Mouse (Mus musculus): ENCODE data around the gene Mrgpra4.

The Mrgpra4 gene

DNA sequence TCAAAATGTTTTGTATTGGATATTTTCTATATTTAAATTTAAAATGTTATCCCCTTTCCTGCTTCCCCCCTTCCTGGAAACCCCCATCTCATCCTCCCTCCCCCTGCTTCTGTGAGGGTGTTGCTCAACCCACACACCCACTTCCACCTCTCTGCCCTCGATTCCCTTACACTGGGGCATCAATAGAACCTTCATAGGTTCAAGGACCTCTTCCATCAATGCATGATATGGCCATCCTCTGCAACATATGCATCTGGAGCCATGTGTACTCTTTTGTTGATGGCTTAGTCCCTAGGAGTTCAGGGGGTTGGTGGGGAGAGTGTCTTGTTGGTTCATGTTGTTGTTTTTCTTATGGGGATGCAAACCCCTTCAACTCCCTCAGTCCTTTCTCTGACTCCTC is at the start of gene Mrgpra4:
Gene Mrgpra4, minus strand, starts transcription at position 101 of the 400 bp plus-strand sequence.
- Histone ChIP-seq H3K27me3 (ENCODE audit: control insufficient read depth, insufficient read depth, low read length, poor library complexity, severe bottlenecking) (no peaks in the 10 kb centered on the region), H3K36me3 (ENCODE audit: control insufficient read depth, insufficient read depth, low read length, poor library complexity, severe bottlenecking) (no peaks in the 10 kb centered on the region)
- no peak for DNase-seq (ENCODE audit: low read depth, low spot score)

- DNase-seq (ENCODE audit: low read depth, low spot score), result no peak
- Histone ChIP-seq H3K27me3 (ENCODE audit: control insufficient read depth, insufficient read depth, low read length, poor library complexity, severe bottlenecking) (no peaks in the 10 kb centered on the region), H3K36me3 (ENCODE audit: control insufficient read depth, insufficient read depth, low read length, poor library complexity, severe bottlenecking) (no peaks in the 10 kb centered on the region)
Measured at GRCm38 (mm10) chr7:48027497-48027896, 45.6 kb upstream of the Mrgpra4 start, which contains the start of gene Mrgprx1. Gene Mrgprx1 (minus strand): TSS chr7:48027597.

DNA sequence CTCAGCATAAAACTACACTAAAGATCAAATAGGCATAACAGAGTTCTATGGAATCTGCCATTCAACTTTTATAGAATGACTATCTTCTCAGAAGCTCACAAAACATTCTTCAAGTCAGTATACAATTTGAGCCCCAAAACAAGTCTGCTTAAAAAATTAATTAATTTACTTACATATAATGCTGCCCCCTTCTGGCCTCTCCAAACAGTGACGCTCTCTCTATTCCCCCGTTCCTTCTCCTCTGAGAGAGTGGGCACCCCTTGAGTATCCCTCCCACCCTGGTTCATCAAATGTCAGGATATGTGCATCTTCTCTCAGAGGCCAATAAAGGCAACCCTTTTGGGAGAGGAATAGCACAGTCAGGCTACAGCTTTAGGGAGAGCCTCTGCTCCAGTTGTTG is 36.0 kb upstream of the Mrgpra4 start:
- no peaks in the 10 kb centered on the region for H3K36me3 ChIP-seq (ENCODE audit: control insufficient read depth, insufficient read depth, low read length, poor library complexity, severe bottlenecking)
- no peak for DNase-seq (ENCODE audit: low read depth, low spot score)
- no peaks in the 10 kb centered on the region for H3K27me3 ChIP-seq (ENCODE audit: control insufficient read depth, insufficient read depth, low read length, poor library complexity, severe bottlenecking)

- Histone ChIP-seq H3K27me3 (ENCODE audit: control insufficient read depth, insufficient read depth, low read length, poor library complexity, severe bottlenecking) (no peaks in the 10 kb centered on the region), H3K36me3 (ENCODE audit: control insufficient read depth, insufficient read depth, low read length, poor library complexity, severe bottlenecking) (no peaks in the 10 kb centered on the region)
- no peak for DNase-seq (ENCODE audit: low read depth, low spot score)
Measured at GRCm38 (mm10) chr7:47995689-47996088, 13.8 kb upstream of the Mrgpra4 start.

GRCm38 (mm10) chr7:47986752-47987151 is 4.9 kb upstream of the Mrgpra4 start:
- DNase-seq (ENCODE audit: low read depth, low spot score), result peak; percentile 3
- no peaks in the 10 kb centered on the region for H3K36me3 ChIP-seq (ENCODE audit: control insufficient read depth, insufficient read depth, low read length, poor library complexity, severe bottlenecking)

More at GRCm38 (mm10) chr7:47986752-47987151, 4.9 kb upstream of the Mrgpra4 start:
- H3K27me3 ChIP-seq (ENCODE audit: control insufficient read depth, insufficient read depth, low read length, poor library complexity, severe bottlenecking), result no peaks in the 10 kb centered on the region

Measured in splenic B cell, adult 2 months (primary cell).